Mouse (Mus musculus) frontal cortex, postnatal 10 days (tissue): ENCODE results near the gene Zdhhc18.
A peak's percentile ranks its signal among the peaks of the same experiment; 100 is the strongest.

Experiments
- DNase-seq, 2 experiments: peaks; one replicate each; pipeline ENCODE4 v3.0.0; 2022; ENCODE audit warnings: low spot score in 2 of 2, mixed read lengths in 1 of 2

Zdhhc18 gene

DNA sequence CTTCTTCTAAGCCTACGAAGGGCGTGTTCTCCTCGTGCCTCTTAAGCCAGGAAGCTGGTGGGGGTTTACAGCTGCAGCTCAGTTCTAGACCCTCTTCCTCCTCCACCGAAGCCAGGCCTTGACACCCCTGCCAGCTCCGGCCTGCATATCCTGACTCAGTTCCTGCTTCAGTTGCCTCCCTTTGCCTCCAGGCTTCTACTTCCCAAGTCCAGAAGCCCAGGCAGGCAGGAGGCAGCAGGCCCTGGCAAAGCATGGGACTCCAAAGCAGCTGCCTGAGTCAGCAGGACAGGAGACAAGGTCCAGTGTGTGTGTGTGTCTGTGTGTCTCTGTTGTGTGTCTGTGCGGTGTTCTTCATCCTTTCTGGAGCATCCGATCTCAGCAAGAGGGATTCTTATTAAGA, 45.8 kb downstream of the Zdhhc18 start:
- DNase-seq = no peak

- DNase-seq = no peak
Observed at GRCm38 (mm10) chr4:133603056-133603455, 46.9 kb downstream of the Zdhhc18 start.

- no peak for DNase-seq
Observed at GRCm38 (mm10) chr4:133601721-133602218, 48.2 kb downstream of the Zdhhc18 start, which contains the start of gene Sfn. Sfn (minus strand) TSS chr4:133602168.

GRCm38 (mm10) chr4:133600306-133600705, 49.6 kb downstream of the Zdhhc18 start:
- no peak for DNase-seq

DNA sequence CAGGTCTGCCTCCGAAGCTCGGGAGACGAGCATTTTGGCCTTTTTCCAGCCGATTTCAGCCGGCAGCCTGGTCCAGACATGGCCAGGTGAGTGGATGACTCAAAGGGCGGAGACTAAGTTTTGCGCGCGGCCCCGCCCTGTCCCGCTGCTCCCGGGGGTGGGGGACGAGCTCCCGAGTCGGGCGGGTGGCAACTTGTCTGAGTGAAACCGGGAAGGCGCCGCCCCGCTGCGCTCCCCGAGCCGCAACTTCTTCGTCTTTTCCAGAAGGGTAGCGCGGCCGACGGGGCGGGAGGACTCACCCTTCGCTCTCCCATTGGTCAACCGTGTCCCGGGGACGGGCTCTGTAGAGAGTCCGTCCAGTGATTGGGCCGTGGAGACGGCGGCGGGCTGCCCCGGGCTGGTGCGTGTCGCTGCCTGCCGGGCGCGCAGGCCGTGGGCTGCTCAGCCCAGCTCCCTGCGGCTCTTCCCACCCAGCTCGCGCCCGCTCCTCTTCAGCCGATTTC, 50.3 kb downstream of the Zdhhc18 start:
- peak; percentile 63 to 74 for DNase-seq

DNA sequence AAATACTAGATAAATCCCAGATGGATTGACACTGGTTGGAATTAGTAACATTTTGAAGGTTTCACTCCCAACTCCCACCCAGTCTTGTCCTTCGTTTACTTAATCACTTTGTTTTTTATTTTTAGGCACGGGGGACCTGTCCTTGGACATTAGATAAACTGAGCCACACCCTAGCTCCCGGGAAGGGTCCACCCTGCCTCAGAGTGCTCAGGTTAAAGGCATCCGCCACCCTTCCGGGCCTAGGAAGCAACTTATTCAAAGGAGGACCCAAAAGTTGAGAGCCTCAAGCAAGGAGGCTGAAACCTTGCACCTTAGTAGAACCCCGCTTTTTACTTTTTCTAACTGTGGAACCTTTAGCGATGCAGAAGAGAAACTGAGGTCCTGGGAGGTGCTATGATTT, 50.8 kb downstream of the Zdhhc18 start:
- no peak for DNase-seq

DNA sequence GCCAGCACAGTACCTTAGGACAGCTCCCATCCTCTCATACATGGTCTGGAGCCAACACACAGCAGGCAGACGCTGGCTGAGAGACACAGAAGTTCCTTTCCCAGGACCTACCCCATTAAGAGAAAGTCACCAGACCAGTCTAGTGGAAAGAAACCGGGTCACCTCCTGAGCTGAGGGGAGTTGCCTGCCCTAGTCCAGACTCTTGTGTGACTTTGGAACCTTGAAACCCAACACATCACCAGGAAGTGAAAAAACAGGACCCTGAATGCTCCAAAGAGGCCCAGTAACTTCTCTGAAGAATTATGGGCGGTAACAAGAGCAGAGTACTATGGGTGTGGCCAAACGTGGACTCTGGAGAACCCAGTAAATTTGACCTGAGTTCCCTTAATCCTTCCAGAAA, 51.3 kb downstream of the Zdhhc18 start:
- no peak for DNase-seq

DNA sequence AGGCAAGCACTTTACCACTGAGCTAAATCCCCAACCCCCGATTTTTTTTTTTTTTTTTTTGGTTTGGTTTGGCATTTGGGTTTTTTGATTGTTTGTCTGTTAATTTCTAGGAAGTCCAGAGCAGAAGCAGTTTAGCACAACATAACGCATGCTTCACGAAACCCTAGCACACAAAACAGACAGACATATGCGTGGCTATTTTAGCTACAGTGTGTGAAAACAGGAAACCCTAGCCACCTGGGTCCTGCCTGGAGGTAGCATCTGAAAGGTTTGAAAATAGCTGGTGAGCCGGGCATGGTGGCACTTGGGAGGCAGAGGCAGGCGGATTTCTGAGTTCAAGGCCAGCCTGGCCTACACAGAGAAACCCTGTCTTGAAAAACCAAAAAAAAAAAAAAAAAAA, 53.9 kb downstream of the Zdhhc18 start:
- DNase-seq = no peak

- no peak for DNase-seq
Observed at GRCm38 (mm10) chr4:133595538-133595937, 54.4 kb downstream of the Zdhhc18 start.

DNA sequence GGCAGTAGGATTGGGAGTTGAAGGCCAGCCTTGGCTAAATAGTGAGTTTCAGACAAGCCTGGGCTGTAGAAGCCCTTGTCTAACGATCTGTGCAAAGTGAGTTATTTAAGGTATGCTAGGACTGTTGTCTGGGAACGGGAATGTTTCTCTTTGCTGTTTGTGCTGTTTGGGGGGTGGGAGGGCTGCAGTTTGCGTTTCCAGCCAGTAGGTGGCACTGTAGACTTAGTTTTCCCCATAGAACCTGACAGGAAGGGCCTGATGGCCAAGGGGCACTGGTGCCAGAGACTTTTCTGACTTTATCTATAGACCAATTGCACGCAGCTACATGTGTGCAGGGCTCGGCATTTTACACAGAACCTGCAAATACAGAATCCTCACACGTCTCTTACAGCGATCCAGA, 57.4 kb downstream of the Zdhhc18 start:
- peak in 1 of 2 experiments; percentile 55 for DNase-seq

DNA sequence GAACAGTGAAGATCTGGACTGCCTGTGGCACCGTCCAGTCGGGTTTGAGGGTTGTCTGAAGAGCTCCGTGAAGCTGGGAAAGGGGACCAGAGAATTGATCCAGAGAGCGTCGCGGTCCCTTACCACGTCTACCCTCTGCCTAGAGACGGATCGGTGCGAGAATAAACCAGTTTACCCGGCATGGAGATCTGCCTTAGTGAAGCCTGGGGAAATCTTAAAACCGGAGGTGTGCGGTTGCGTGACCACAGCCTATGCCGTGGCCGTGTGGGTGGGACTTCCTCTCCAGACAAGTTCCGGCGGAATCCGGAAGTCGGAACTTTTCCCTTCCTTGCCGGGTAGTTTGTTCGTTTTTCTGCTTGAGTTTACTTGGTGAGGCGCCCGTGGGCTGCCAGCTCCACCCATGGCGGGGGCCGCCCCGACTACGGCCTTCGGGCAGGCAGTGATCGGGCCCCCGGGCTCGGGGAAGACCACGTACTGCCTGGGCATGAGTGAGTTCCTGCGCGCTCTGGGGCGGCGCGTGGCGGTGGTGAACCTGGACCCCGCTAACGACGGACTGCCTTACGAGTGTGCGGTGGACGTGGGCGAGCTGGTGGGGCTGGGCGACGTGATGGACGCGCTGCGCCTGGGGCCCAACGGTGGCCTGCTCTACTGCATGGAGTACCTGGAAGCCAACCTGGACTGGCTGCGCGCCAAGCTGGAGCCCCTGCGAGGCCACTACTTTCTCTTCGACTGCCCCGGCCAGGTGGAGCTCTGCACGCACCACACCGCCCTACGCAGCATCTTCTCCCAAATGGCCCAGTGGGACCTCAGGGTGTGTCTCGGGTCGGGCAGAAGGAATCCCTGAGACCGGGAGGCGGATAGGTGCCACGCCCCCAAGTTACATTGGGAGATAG, 65.6 kb downstream of the Zdhhc18 start, which contains the start of gene Gpn2:
Gpn2 (plus strand) TSS at position 304 of the 893 bp plus-strand sequence.
- DNase-seq = peak; percentile 69 to 78

DNA sequence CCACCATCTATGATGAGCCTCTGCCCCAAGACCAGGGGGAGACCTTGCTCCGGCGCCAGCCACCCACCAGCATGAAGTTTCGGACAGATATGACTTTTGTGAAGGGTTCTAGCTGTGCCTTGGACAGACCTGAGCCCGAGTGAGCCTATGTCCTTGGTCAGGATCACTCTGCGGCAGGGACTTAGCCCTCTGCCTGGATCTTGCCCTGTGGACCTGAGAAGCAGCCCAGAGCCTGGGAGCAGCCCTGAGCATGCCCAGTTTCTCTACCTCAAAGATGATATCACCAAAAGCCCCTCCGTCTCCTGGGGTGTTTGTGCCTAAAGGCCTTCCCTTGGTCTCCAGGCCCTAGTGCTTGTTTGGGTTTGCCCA, 66.3 kb downstream of the Zdhhc18 start:
- DNase-seq = no peak

- no peak for DNase-seq
Observed at GRCm38 (mm10) chr4:133577983-133578382, 72.0 kb downstream of the Zdhhc18 start.

GRCm38 (mm10) chr4:133574843-133575202, 75.1 kb downstream of the Zdhhc18 start:
- DNase-seq = no peak

DNA sequence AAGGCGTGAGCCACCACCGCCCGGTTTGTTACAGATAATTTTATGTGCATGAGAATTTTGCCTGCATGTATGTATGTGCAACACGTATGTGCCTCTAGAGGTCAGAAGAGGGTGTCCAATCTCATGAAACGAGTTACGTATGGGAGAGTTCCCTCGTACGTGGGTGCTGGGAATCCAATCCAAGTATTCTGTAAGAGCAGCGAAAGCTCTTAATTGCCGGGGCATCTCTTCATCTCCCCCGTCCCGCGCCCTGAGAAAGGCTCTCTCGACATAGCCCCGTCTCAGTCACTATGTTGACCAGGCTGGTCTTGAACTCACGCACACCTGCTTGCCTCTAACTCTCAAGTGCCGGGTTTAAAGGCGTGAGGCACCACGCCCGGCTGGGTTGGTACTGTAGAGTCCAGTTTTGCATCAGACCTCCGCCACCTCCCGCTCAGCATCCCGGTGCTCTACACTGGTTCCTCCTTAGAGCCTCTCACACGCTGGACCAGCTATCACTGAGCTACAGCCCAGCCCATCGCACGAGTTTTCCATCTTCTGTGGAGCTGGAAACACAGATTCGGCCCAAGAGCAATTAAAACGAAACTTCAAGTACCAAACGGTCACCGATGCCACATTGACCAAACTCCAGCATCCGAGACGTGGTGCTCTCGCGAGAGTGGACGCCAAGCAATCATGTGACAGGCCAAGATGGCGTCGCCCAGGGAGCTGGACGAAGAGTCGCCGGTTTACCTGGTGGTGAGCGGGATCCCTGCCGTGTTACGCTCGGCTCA, 75.7 kb downstream of the Zdhhc18 start, which contains the start of gene Gpatch3:
Gpatch3 (plus strand) TSS at position 676 of the 773 bp plus-strand sequence.
- DNase-seq = peak; percentile 83 to 90

- DNase-seq = no peak
Observed at GRCm38 (mm10) chr4:133570066-133570466, 79.9 kb downstream of the Zdhhc18 start.

DNA sequence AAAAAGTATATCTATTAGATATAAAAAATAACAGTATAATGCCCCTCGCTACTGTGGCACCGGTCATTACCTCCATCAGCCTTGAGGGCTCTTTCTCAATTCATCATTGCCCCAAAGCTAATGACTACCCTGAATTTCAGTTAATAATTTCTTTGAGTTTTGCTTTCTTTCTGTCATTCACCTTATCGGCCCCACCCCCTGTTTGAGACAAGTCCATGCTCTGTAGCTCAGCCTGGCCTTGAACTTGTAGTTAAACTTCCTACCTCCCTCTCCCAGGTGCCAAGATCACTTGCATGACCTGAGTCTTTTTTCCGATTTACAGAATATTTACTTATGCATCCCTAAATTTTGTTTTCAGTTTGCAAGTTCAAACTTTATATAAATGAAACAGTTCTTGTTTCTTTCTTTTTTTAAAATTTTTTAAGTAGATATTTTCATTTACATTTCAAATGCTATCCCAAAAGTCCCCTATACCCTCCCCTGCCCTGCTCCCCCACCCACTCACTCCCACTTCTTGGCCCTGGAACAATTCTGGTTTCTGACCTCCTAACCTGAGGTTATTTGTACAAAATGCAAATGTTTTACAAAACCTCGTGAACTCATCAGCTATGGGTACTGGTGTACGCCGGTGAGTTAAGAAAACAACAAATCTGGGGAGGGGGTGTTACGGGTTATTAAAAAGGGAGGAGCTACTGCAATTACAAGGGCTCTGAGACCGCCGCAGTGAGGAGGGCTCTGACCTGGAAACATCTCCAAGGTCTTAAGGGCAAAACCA, 80.5 kb downstream of the Zdhhc18 start:
- no peak for DNase-seq

- DNase-seq = no peak
Observed at GRCm38 (mm10) chr4:133567251-133567650, 82.7 kb downstream of the Zdhhc18 start.

GRCm38 (mm10) chr4:133563123-133563571, 86.8 kb downstream of the Zdhhc18 start:
- DNase-seq = no peak

- DNase-seq = no peak
Observed at GRCm38 (mm10) chr4:133561622-133562021, 88.3 kb downstream of the Zdhhc18 start.

GRCm38 (mm10) chr4:133559846-133560245, 90.1 kb downstream of the Zdhhc18 start:
- DNase-seq = no peak
